Mouse (Mus musculus) liver, adult (tissue): ENCODE measurements around the gene Mx1.

ENCODE experiments used
- GATA4 ChIP-seq: IDR thresholded peaks from 2 replicates; pipeline ENCODE4 v1.6.1; 2014; ENCODE audit warnings: mild to moderate bottlenecking, low read length; ENCODE audit not compliant: insufficient replicate concordance

Gene Mx1

GRCm38 (mm10) chr16:97467993-97468791 is 5.5 kb upstream of the Mx1 start:
- no peak for TF ChIP-seq GATA4

GRCm38 (mm10) chr16:97467472-97467871 is 4.8 kb upstream of the Mx1 start:
- no peak for TF ChIP-seq GATA4

GRCm38 (mm10) chr16:97466182-97466957 is 3.7 kb upstream of the Mx1 start:
- no peak for TF ChIP-seq GATA4

GRCm38 (mm10) chr16:97461271-97461670 is 1.4 kb downstream of the Mx1 start:
- no peak for TF ChIP-seq GATA4

DNA sequence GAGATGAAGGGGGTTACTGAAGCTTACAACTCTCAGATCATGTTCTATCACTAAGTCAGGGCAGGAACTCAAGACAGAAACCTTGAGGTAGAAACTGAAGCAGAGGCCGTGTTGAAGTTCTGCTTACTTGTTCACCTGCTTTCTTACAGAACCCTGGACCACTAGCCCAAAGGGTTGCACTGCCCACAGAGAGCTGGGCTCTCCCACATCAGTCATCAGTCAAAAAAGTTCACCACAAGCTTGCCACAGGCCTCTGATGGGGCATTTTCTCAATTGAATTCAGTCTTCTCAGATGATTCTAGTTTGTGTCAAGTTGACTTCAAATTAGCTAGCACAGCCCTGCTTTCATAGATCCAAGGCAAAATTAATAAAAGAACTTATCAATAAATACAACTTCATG is 2.9 kb downstream of the Mx1 start:
- TF ChIP-seq GATA4: no peak

DNA sequence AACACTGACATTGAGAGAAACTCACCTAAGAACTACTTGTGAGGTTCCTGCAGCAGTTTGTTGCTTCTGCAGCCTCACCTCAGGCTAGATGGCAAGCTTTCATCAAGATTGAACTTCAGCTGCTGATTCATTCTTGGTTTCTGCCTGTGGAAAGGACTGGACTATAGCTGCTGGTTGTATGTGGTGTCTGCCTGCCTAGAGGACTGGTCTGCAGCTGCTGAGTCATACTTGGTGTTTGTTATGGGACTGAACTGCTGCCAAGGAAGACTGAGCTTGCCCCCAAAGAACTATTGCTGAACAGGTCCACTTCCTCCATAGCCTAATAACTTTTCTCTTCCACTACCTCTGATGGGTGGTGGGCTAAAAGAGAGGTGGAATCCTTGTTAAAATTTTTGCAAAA is 15.3 kb downstream of the Mx1 start:
- no peak for TF ChIP-seq GATA4

DNA sequence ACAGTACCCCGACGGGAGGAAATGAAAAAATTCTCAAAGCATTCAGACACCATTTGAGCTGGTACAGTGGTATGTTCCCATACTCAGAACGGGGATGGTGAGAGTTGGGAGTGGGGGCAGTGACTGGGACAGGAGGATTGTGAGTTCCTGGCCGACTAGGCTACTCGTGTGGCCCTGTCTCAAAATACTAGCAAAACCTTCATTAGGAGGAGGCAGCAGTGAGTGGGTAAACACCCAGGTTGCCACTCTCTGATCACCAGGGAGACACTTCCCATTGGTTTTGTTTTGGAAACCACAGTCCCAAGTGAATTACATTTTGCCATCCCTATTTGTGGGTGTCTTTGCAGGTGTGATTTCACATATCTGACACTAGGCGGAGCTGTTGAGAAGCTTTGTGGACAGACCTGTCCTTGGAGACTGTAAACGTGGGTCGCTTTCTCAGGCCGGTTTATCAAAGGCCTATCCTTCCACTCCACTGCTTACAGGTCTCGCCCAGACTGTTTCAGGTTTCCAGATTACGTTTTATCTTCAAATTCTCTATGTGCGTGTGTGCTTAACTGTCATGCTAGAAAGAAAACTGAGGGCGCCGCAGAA is 18.9 kb downstream of the Mx1 start:
- TF ChIP-seq GATA4: no peak

- no peak for TF ChIP-seq GATA4
Observed at GRCm38 (mm10) chr16:97441967-97442366, 20.7 kb downstream of the Mx1 start.

GRCm38 (mm10) chr16:97438191-97438590 is 24.5 kb downstream of the Mx1 start:
- no peak for TF ChIP-seq GATA4

GRCm38 (mm10) chr16:97437448-97438056 is 25.2 kb downstream of the Mx1 start:
- TF ChIP-seq GATA4: no peak

DNA sequence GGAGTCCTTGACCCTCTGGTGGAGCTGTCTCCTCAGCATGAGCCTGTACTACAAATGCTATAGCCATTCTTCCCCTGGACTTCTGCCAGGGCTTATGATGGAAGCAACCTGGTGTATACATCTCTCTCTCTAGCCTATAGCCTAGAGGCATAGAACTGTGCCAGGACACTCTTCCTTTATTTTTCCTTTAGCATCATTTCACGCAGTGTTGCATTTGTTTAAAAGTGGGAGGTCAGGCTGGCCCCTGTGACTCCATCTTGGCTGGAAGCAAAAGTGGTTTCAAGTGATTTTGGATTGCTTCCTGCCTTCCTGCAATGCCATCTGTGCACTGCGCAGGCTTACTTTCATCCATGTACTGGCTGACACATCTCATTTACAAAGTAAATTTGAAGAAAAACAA is 28.5 kb downstream of the Mx1 start:
- no peak for TF ChIP-seq GATA4

- peak; percentile 35; the same call in 1 of the 2 replicates for TF ChIP-seq GATA4
Observed at GRCm38 (mm10) chr16:97431328-97431727, 31.4 kb downstream of the Mx1 start.

DNA sequence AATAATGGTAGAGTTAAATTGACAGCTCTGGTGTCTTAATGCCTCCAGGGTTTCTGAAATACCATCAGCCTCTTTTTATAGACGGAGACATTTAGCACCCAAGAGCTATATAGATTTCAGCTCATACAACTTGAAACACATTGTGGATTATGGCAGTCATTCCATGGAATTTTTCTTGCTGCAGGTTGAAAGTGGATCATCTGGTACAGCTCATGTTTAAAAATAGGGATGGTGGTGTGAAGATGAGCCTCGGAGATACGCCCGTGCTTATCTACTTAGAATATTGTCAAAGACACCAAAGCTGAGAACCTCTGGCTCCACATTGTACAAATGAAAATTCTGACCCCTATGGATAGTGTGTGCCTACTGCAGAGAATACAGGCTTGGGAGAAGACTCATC is 32.6 kb downstream of the Mx1 start:
- TF ChIP-seq GATA4: no peak

- TF ChIP-seq GATA4: no peak
Observed at GRCm38 (mm10) chr16:97428026-97428425, 34.7 kb downstream of the Mx1 start.

GRCm38 (mm10) chr16:97423627-97424026 is 39.1 kb downstream of the Mx1 start:
- peak; percentile 85; the same call in 1 of the 2 replicates for TF ChIP-seq GATA4

- TF ChIP-seq GATA4: no peak
Observed at GRCm38 (mm10) chr16:97421671-97422070, 41.0 kb downstream of the Mx1 start.
